Mouse (Mus musculus) heart, adult 2 months (tissue): ENCODE data around the gene Spata48.

Experiments
- CTCF ChIP-seq: fragments of 200-600 bp; IDR thresholded peaks from 2 replicates; pipeline ENCODE4 v1.8.1; 2022; ENCODE audit warnings: antibody characterized with exemption, mild to moderate bottlenecking, moderate library complexity
- EP300 ChIP-seq: fragments of 200-500 bp; IDR thresholded peaks from 2 replicates; pipeline ENCODE4 v1.6.1; 2011; ENCODE audit warnings: low read depth, low read length, control low read depth; ENCODE audit not compliant: insufficient read depth
- POLR2A ChIP-seq: fragments of 200-500 bp; IDR thresholded peaks from 2 replicates; pipeline ENCODE4 v1.6.1; 2011; ENCODE audit warnings: mild to moderate bottlenecking, low read depth, low read length, control low read depth; ENCODE audit not compliant: insufficient read depth

- TF ChIP-seq CTCF, result no peak
- no peak for TF ChIP-seq POLR2A
- TF ChIP-seq EP300, result no peak
Observed at GRCm38 (mm10) chr11:11529165-11529564, 67.3 kb downstream of the Spata48 start.
